Mouse (Mus musculus) liver, postnatal 0 days (tissue): ENCODE data around the gene Foxp2.

Experiments
- CTCF ChIP-seq: sonication (generic); IDR thresholded peaks from 2 replicates; pipeline ENCODE4 v1.5.1; 2016; ENCODE audit warnings: antibody characterized with exemption, low read depth
- EP300 ChIP-seq: IDR thresholded peaks from 2 replicates; pipeline ENCODE4 v1.6.1; 2016; ENCODE audit warnings: antibody characterized with exemption, low read depth, mild to moderate bottlenecking

DNA sequence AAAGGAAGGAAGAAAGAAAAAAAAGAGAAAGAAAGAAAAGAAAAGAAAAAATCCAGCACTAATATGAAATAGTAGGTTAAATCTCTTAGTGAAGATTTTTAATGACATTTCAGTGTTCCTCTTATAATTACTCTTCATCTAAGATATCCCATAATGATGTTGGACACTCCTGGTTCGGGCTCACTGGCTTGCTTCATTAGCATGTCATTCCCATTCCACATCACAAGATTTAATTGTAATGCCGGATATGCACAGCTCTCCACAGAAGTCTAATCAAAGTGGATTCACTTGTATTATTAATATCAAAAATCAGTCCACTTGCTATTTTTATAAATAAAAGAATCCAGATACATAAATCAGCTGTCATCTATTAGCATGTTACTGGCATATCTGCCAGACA lies 585.8 kb downstream of the Foxp2 start:
- TF ChIP-seq CTCF (no peak), EP300 (no peak)
